ENCODE assay signal across 13 mouse cellular contexts in the genomic region with DNA sequence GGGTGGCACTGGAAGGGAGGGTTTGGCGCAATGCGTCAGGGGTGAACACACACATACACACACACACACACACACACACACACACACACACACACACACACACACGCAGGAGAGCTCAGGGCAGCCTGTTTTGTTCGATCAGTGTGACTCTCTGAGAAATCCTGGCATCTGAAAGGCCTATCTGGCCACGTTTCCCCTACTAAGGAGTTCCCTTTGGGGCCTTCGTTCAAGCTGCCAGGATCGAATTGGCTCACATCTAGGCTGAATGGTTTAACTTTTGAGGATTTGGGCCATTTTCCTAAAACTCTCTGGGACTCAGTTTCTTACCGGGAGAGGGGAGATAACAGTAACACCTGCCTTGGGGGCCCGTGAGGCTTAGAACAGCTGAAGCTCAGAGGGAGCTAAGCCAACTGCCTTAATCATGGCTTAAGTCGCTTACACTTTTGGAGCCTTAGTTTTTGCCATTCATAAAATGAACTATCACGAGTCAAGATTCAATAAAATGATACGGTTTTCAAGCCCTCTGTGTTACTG.
DNase-seq lines count a peak whose midpoint lies in the region; TF ChIP-seq lines count a peak whose summit lies in the region.
"Had no signal": no experiment of that assay in that cellular context is flagged by ENCODE, and none has a peak within 500 bp of the region (broad histone marks: within the 10 kb centered on the region; RNA-seq: fewer than 3 reads in every experiment).

No protein-coding gene starts in this region.

- H3K27ac ChIP-seq in layer of hippocampus, adult 2 months, result peak overlapping the region; percentile 83
- H3K27ac ChIP-seq: embryonic facial prominence, embryonic 13.5 days; midbrain, embryonic 12.5 days had no signal

- no peak for TF ChIP-seq CTCF in layer of hippocampus, adult 2 months (conservative IDR thresholded peaks at IDR 0.05)
- TF ChIP-seq CTCF in brain, embryonic 14.5 days (IDR thresholded peaks at IDR 0.05; ENCODE audit: borderline replicate concordance, extremely low read depth, insufficient read depth, insufficient read length), result no peak

- H3K4me3 ChIP-seq in layer of hippocampus, adult 2 months, result no peak overlapping the region
- H3K4me3 ChIP-seq: embryonic facial prominence, embryonic 13.5 days; heart, embryonic 12.5 days; midbrain, embryonic 12.5 days had no signal

- TF ChIP-seq POLR2A in brain, embryonic 14.5 days (IDR thresholded peaks at IDR 0.05; ENCODE audit: borderline replicate concordance, extremely low read depth, insufficient read depth, insufficient read length, poor library complexity, severe bottlenecking), result no peak

- DNase-seq in cerebellum, postnatal 10 days, result peak; percentile 69 to 79
- DNase-seq in cerebellum, postnatal 36 days, result no peak
- DNase-seq in layer of hippocampus, adult 2 months (ENCODE audit: low spot score in 2 of 2), result no peak
- DNase-seq in layer of hippocampus, adult 8-10 months (ENCODE audit: low spot score in 2 of 2), result no peak
- peak; percentile 60 for DNase-seq in brain, embryonic 14.5 days (ENCODE audit: low read depth)
- DNase-seq in gastrocnemius, postnatal 14 days, result peak; percentile 17
- no peak for DNase-seq in thymus, postnatal 10 days (ENCODE audit: low spot score in 2 of 2)
- DNase-seq: heart, postnatal 4 days; lung, postnatal 14 days; right cerebral cortex, postnatal 25 days had no signal

- intact Hi-C loops in gastrocnemius, postnatal 14 days (cut with DNase I; ENCODE audit: low total_unique reads), result no loop called here

Comparison
In these comparisons a context has a peak if more than half of its experiments do, and no peak if none do; other contexts are left out.
1. DNase-seq: peak in cerebellum, postnatal 10 days (2 of 2), brain, embryonic 14.5 days (single experiment) and gastrocnemius, postnatal 14 days (single experiment); none in cerebellum, postnatal 36 days (0 of 2), layer of hippocampus, adult 2 months (0 of 2), layer of hippocampus, adult 8-10 months (0 of 2) and thymus, postnatal 10 days (0 of 2).